Mouse (Mus musculus) limb, embryonic 14.5 days (tissue): ENCODE measurements around the gene Gm29427. TPM values are rescaled to one million over a fixed set of nuclear protein-coding genes. Genes with fewer than 3 reads are reported as not detected.
A peak's percentile ranks its signal among the peaks of the same experiment; 100 is the strongest.
"Not testable (repeated sequence)": the region's sequence is repeated elsewhere in the genome, so short reads cannot be mapped to it uniquely, and the experiment has no call there.

Experiments used
- ATAC-seq: fragments of 200-750 bp; cut with Nextera tagmentation; 2 replicates; pipeline ENCODE4 v1.8.0; 2017; ENCODE audit warnings: low read depth, moderate number of reproducible peaks, moderate TSS enrichment; ENCODE audit not compliant: low FRiP score
- DNase-seq: peaks from one replicate; pipeline ENCODE4 v3.0.0-alpha.2; 2015; ENCODE audit warnings: low spot score
- H3K27ac ChIP-seq: fragments of 300-500 bp; sonication (generic); replicated peaks from 2 replicates; pipeline ENCODE4 v1.5.1; 2014; ENCODE audit warnings: low read depth, mild to moderate bottlenecking, low read length, moderate library complexity, mixed read lengths
- H3K27me3 ChIP-seq: fragments of 300-500 bp; sonication (generic); 2 replicates; pipeline ENCODE4 v1.6.1; 2014; ENCODE audit warnings: low read length, mixed read lengths; ENCODE audit not compliant: control insufficient read depth, insufficient read depth
- H3K36me3 ChIP-seq: fragments of 300-500 bp; sonication (generic); 2 replicates; pipeline ENCODE4 v1.6.1; 2014; ENCODE audit warnings: mild to moderate bottlenecking, low read length, moderate library complexity, mixed read lengths; ENCODE audit not compliant: control insufficient read depth, insufficient read depth
- H3K4me1 ChIP-seq: fragments of 300-500 bp; sonication (generic); 2 replicates; pipeline ENCODE4 v1.6.1; 2014; ENCODE audit warnings: antibody characterized with exemption, low read length, mixed read lengths; ENCODE audit not compliant: control insufficient read depth, insufficient read depth
- H3K4me2 ChIP-seq: fragments of 300-500 bp; sonication (generic); replicated peaks from 2 replicates; pipeline ENCODE4 v1.6.1; 2014; ENCODE audit warnings: low read depth, mild to moderate bottlenecking, low read length, moderate library complexity; ENCODE audit not compliant: severe bottlenecking
- H3K4me3 ChIP-seq: fragments of 300-500 bp; sonication (generic); replicated peaks from 2 replicates; pipeline ENCODE4 v1.5.1; 2014; ENCODE audit warnings: low read length
- H3K9ac ChIP-seq: fragments of 300-500 bp; sonication (generic); 2 replicates; pipeline ENCODE4 v1.6.1; 2014; ENCODE audit warnings: mild to moderate bottlenecking, low read depth, low read length, moderate library complexity; ENCODE audit not compliant: severe bottlenecking
- H3K9me3 ChIP-seq: fragments of 300-500 bp; sonication (generic); 2 replicates; pipeline ENCODE4 v1.6.1; 2016; ENCODE audit warnings: low read length; ENCODE audit not compliant: control insufficient read depth
- POLR2A ChIP-seq: fragments of 200-500 bp; IDR thresholded peaks from 2 replicates; pipeline ENCODE4 v1.8.0; 2012; ENCODE audit warnings: inconsistent platforms, mild to moderate bottlenecking, moderate library complexity, borderline replicate concordance; ENCODE audit not compliant: insufficient read depth, insufficient read length; ENCODE audit errors: extremely low read depth
- WGBS: fragments of 180-500 bp; shearing (Covaris S2); extraction: QIAGEN DNeasy Blood & Tissue Kit; methylation state at CpG from one replicate; pipeline ENCODE4 v1.1.7; 2014; 5-methylcytosine and 5-hydroxymethylcytosine counted together
- polyA plus RNA-seq, 2 experiments: library from polyadenylated mRNA; depleted of rRNA in 1 of 2; stranded (reverse) in 1 of 2; unstranded in 1 of 2; fragments of >200 nt; fragmentation: Nextera tagmentation in 1 of 2; extraction: Ambion mirVana in 1 of 2; gene quantifications; 2 replicates each; pipeline versions ENCODE4 v1.2.1 to v1.2.3; 2012 to 2014

Gm29427 gene
- polyA plus RNA-seq, 2 experiments = not detected

- Histone ChIP-seq H3K36me3 (no peaks in the 10 kb centered on the region), H3K9me3 (no peaks in the 10 kb centered on the region), H3K4me3 (no peak within 1 kb of the TSS), H3K27me3 (no peaks in the 10 kb centered on the region), H3K27ac (no peak within 1 kb of the TSS), H3K9ac (no peak within 1 kb of the TSS), H3K4me2 (no peak within 1 kb of the TSS), H3K4me1 (no peaks in the 10 kb centered on the region)
- no peak for ATAC-seq
- DNase-seq = no peak
- TF ChIP-seq POLR2A = no peak
- WGBS = 89% methylated on average over 3 of the region's 3 CpGs
Observed at GRCm38 (mm10) chr1:130661454-130661853, 54.1 kb downstream of the Gm29427 start, which contains the start of gene C4bp. Gene C4bp, minus strand, starts transcription at chr1:130661632.

- H3K4me3 ChIP-seq, H3K4me1 ChIP-seq, DNase-seq, H3K9ac ChIP-seq, H3K27me3 ChIP-seq, ATAC-seq, H3K36me3 ChIP-seq, H3K27ac ChIP-seq, H3K9me3 ChIP-seq, H3K4me2 ChIP-seq: not testable (repeated sequence)
- WGBS = 14% methylated on average over 5 of the region's 5 CpGs
Observed at GRCm38 (mm10) chr1:130659641-130660040, 56.0 kb downstream of the Gm29427 start.

- Histone ChIP-seq H3K27ac (no peak overlapping the region), H3K4me1 (no peaks in the 10 kb centered on the region), H3K4me3 (no peak overlapping the region), H3K36me3 (no peaks in the 10 kb centered on the region), H3K27me3 (no peaks in the 10 kb centered on the region), H3K9me3 (no peaks in the 10 kb centered on the region), H3K4me2 (no peak overlapping the region), H3K9ac (no peak overlapping the region)
- no peak for ATAC-seq
- no peak for DNase-seq
- WGBS = 80% methylated on average over 4 of the region's 4 CpGs
- TF ChIP-seq POLR2A = no peak
Observed at GRCm38 (mm10) chr1:130644103-130644502, 71.5 kb downstream of the Gm29427 start.

GRCm38 (mm10) chr1:130640967-130641366 lies 74.6 kb downstream of the Gm29427 start:
- Histone ChIP-seq H3K4me1 (no peaks in the 10 kb centered on the region), H3K36me3 (no peaks in the 10 kb centered on the region), H3K9ac (no peak overlapping the region), H3K27ac (no peak overlapping the region), H3K4me2 (no peak overlapping the region), H3K27me3 (no peaks in the 10 kb centered on the region), H3K4me3 (no peak overlapping the region), H3K9me3 (no peaks in the 10 kb centered on the region)
- no peak for ATAC-seq
- no peak for TF ChIP-seq POLR2A
- no peak for DNase-seq

GRCm38 (mm10) chr1:130633761-130634410 lies 81.7 kb downstream of the Gm29427 start:
- Histone ChIP-seq H3K4me1 (no peaks in the 10 kb centered on the region), H3K27ac (no peak overlapping the region), H3K4me3 (no peak overlapping the region), H3K9ac (no peak overlapping the region), H3K27me3 (no peaks in the 10 kb centered on the region), H3K4me2 (no peak overlapping the region), H3K9me3 (no peaks in the 10 kb centered on the region), H3K36me3 (no peaks in the 10 kb centered on the region)
- WGBS = 29% methylated on average over 16 of the region's 16 CpGs
- DNase-seq (peak; percentile 45), ATAC-seq (peak; percentile 60)
- no peak for TF ChIP-seq POLR2A

- Histone ChIP-seq H3K9ac (no peak overlapping the region), H3K4me1 (no peaks in the 10 kb centered on the region), H3K9me3 (no peaks in the 10 kb centered on the region), H3K27ac (no peak overlapping the region), H3K27me3 (no peaks in the 10 kb centered on the region), H3K4me3 (no peak overlapping the region), H3K4me2 (no peak overlapping the region), H3K36me3 (no peaks in the 10 kb centered on the region)
- TF ChIP-seq POLR2A = no peak
- no peak for DNase-seq
- WGBS = 85% methylated on average over 8 of the region's 8 CpGs
- no peak for ATAC-seq
Observed at GRCm38 (mm10) chr1:130633316-130633715, 82.3 kb downstream of the Gm29427 start.
